Mouse (Mus musculus): ENCODE data around the gene Gm20835.
"Not testable (repeated sequence)": the region's sequence is repeated elsewhere in the genome, so short reads cannot be mapped to it uniquely, and the experiment has no call there.

- not testable (repeated sequence) for TF ChIP-seq ZC3H11A (IDR thresholded peaks at IDR 0.05; ENCODE audit: borderline replicate concordance, low read depth, low read length); MAFK (IDR thresholded peaks at IDR 0.05; ENCODE audit: insufficient read depth, low read depth, low read length)
Measured at GRCm38 (mm10) chrY:36735190-36735589, at the start of gene Gm20835.

Data from ES-E14 (cell line).